Mouse (Mus musculus): ENCODE results near the gene Kank4.
A peak's percentile ranks its signal among the peaks of the same experiment; 100 is the strongest.
"Not testable (repeated sequence)": the region's sequence is repeated elsewhere in the genome, so short reads cannot be mapped to it uniquely, and the experiment has no call there.

Kank4 gene

GRCm38 (mm10) chr4:98817184-98817911 lies at the start of gene Kank4:
TSS of gene Kank4 (minus strand) at chr4:98817537.
- DNase-seq (ENCODE audit: low spot score in 2 of 2), result peak; percentile 15 to 59

- DNase-seq (ENCODE audit: low spot score in 2 of 2), result no peak
These were observed 48.3 kb upstream of the Kank4 start for GRCm38 (mm10) chr4:98865386-98866237.

- no peak for DNase-seq (ENCODE audit: low spot score in 2 of 2)
These were observed 47.2 kb upstream of the Kank4 start for GRCm38 (mm10) chr4:98864546-98864945.

- no peak for DNase-seq (ENCODE audit: low spot score in 2 of 2)
These were observed 46.8 kb upstream of the Kank4 start for GRCm38 (mm10) chr4:98864094-98864493.

- DNase-seq (ENCODE audit: low spot score in 2 of 2), result no peak
These were observed 46.1 kb upstream of the Kank4 start for GRCm38 (mm10) chr4:98863451-98863850.

- no peak for DNase-seq (ENCODE audit: low spot score in 2 of 2)
These were observed 41.0 kb upstream of the Kank4 start for GRCm38 (mm10) chr4:98858151-98858855.

- DNase-seq (ENCODE audit: low spot score in 2 of 2), result no peak
These were observed 39.8 kb upstream of the Kank4 start for GRCm38 (mm10) chr4:98857037-98857648.

DNA sequence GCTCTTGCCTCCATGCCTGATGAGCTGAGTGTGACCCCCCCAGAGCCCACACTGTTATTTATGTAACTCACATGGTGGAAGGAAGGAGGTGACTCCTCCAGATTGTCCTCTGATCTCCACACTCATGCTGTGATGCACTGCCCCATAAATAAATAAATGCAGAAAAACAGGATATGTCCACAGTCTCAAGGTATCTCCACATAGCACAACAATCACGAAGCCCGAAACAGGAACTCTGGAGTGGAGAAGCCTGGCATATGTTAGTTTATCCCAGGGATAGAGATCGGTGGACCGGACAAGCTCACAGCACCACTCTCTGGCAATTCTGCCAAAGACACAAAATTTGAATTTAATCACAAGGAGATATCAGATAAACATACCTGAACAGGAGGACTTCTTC lies 36.6 kb upstream of the Kank4 start:
- DNase-seq (ENCODE audit: low spot score in 2 of 2), result no peak

DNA sequence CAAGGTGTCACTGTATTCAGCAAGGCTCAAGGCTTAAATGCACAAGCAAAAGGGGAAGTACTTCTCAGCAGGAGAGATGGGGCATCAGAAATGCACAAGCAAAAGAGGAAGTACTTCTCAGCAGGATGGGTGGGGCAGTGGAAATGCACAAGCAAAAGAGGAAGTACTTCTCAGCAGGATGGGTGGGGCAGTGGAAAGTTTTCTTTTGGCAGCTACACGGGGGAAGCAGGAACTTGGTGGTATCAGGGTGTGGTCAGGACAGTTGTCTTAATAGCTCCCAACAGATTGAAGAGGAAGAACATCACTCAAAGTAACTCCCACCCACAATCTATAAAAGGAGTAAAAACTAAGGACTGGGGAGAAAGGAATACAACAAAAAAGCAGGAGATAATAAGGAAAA lies 33.1 kb upstream of the Kank4 start:
- not testable (repeated sequence) for DNase-seq (ENCODE audit: low spot score in 2 of 2)

DNA sequence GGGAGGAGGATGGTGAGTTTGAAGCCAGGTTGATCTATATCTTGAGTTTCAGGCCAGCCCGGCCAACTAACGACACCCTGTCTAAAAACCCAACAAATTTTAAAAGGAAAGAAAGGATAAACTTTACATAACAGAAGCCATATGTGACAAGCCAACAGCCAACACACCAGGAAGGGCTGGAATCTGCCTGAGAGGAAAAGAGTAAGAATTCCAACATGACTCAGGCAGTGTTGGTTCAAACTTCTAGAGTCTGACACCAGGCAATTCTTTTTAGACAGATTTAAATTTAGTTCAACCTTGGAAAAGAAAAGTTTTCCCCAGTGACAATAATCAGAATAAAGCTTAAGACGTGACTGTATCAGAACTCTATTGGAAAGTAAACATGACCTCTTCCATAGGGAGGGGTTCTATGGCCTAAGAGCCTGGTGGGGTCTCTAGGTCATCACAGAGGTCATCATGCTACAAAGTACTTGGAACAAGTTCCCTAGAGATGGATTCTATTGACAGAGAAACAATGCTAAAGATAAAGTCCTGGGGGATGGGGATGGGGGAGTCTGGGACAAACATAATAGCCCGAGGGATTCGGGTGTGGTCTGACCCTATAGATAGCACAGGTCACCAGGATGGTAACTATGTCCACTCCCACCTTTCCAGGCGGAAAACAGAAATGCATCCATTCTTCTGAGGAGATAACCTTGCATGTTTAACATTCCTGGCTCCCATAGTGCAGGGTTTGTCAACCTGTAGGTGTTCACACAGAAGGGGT lies 30.0 kb upstream of the Kank4 start:
- DNase-seq (ENCODE audit: low spot score in 2 of 2), result no peak

GRCm38 (mm10) chr4:98846396-98846795 lies 29.1 kb upstream of the Kank4 start:
- no peak for DNase-seq (ENCODE audit: low spot score in 2 of 2)

DNA sequence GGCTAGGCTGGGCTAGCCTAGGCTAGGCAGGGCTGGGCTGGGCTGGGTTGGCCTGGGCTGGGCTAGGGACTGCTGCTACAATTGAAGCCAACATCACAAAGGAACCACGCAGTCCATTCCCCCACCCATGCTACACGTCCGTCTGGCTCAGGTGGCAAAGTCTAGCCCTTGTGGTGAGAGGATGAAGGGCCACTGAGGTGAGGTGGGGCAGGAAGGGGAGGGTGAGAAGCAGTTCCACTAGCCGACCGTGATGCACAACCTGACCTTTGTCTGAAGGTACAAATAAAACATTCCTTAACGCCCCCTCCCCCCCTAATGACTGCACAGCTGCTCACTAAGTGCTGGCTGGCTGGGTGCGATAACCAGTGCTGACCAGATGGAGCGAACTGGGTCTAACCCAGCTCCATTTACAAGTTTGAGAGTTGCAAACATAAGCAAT lies 28.4 kb upstream of the Kank4 start:
- DNase-seq (ENCODE audit: low spot score in 2 of 2), result no peak

- no peak for DNase-seq (ENCODE audit: low spot score in 2 of 2)
These were observed 27.9 kb upstream of the Kank4 start for GRCm38 (mm10) chr4:98845201-98845600.

GRCm38 (mm10) chr4:98843906-98844597 lies 26.7 kb upstream of the Kank4 start:
- DNase-seq (ENCODE audit: low spot score in 2 of 2), result no peak

DNA sequence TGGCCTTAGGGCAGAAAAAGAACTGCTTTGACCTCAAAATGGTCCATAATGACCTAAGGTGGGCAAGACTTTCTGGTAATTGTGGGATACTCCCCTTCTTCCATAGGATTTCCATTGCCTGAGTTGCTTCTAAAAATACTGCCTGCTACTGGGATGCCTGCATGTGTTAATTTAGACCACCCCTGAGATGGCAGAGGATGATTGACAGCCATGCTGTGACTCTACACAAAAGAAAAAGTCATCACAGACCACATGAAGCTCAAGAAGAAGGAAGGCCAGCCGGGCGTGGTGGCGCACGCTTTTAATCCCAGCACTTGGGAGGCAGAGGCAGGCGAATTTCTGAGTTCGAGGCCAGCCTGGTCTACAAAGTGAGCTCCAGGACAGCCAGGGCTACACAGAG lies 23.9 kb upstream of the Kank4 start:
- not testable (repeated sequence) for DNase-seq (ENCODE audit: low spot score in 2 of 2)

DNA sequence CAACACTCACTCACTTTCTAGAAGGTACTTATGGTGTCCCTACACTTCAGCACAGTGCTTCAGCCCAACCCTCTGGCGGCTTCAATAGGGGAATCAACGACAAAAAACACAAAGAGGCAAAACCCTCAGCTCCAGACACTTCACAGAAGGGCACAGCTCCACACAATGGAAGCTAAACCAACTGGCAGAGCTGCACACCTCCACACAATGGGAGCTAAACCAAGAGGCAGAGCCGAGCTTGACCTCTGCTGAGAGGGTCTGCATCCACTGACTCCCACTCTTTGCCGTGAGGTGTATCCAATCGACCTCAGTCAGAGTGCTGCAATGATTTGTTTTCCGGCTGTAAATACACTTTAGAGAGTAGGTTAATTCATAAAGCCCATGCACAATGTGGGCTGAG lies 23.2 kb upstream of the Kank4 start:
- no peak for DNase-seq (ENCODE audit: low spot score in 2 of 2)

- DNase-seq (ENCODE audit: low spot score in 2 of 2), result no peak
These were observed 21.6 kb upstream of the Kank4 start for GRCm38 (mm10) chr4:98838913-98839312.

GRCm38 (mm10) chr4:98837715-98838505 lies 20.6 kb upstream of the Kank4 start:
- no peak for DNase-seq (ENCODE audit: low spot score in 2 of 2)

DNA sequence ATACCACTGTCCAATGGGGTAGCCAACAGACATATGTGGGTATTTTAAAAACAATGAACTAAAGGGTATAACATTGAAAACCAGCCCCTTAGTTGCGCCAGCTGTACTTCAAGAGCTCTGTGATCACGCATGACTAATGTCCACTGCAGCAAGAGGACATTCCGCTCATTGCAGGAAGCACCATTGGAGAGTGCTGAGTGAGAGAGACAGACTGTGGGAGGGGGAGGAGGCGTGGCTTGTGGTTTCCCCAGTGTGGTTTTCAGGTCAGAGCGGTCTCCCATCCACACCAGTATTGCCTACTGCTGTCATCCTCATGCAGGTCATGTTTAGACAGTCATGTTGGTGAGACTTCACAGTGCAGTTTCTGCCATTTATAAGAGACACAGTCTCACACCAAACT lies 19.2 kb upstream of the Kank4 start:
- no peak for DNase-seq (ENCODE audit: low spot score in 2 of 2)

DNA sequence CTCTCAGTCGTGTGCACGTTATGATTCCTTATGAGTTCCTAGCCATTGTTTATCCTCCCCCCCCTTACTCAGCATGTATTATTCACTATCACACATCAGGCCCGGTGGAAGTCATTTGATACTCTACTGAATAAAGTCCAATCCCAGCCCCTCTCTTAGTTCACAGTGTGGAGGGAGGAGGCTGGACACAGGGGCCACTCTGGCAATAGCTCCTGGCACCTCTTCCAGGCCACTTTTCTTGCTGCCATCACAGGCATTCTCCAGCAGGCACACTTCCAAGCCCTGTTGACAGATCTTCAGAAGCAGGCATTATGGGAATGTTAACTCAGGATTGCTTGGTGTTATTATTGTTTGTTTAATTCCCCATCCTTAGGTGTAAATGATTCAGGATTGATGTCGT lies 17.4 kb upstream of the Kank4 start:
- DNase-seq (ENCODE audit: low spot score in 2 of 2), result no peak
